Mouse (Mus musculus) layer of hippocampus, adult 2 months (tissue): Measurements from ENCODE around the gene Pum2. TPM values are rescaled to one million over a fixed set of nuclear protein-coding genes. Genes with fewer than 3 reads are reported as not detected.
"Not testable (repeated sequence)": the region's sequence is repeated elsewhere in the genome, so short reads cannot be mapped to it uniquely, and the experiment has no call there.

Experiments
- DNase-seq, 2 experiments: peaks; one replicate each; pipeline ENCODE4 v3.0.0; 2022; ENCODE audit warnings: low spot score in 2 of 2
- H3K27ac ChIP-seq: fragments of 200-600 bp; 2 replicates; pipeline ENCODE4 v1.8.1; 2022
- H3K4me3 ChIP-seq: fragments of 200-600 bp; 2 replicates; pipeline ENCODE4 v1.8.1; 2022; ENCODE audit warnings: mild to moderate bottlenecking
- CTCF ChIP-seq: fragments of 200-600 bp; conservative IDR thresholded peaks from 2 replicates; pipeline ENCODE4 v1.8.1; 2022; ENCODE audit warnings: antibody characterized with exemption, mild to moderate bottlenecking, moderate library complexity
- total RNA-seq, 2 experiments: library from RNA; stranded (reverse); gene quantifications; 2 replicates each; pipeline ENCODE4 v1.2.3; 2021

Pum2 gene
- total RNA-seq, 2 experiments from 2014 or later = 186 to 195 TPM

GRCm38 (mm10) chr12:8674891-8675341, 982 bp downstream of the Pum2 start:
- no peak for TF ChIP-seq CTCF
- Histone ChIP-seq H3K4me3 (peak overlapping the region; percentile 90), H3K27ac (peak overlapping the region; percentile 98)
- no peak for DNase-seq

DNA sequence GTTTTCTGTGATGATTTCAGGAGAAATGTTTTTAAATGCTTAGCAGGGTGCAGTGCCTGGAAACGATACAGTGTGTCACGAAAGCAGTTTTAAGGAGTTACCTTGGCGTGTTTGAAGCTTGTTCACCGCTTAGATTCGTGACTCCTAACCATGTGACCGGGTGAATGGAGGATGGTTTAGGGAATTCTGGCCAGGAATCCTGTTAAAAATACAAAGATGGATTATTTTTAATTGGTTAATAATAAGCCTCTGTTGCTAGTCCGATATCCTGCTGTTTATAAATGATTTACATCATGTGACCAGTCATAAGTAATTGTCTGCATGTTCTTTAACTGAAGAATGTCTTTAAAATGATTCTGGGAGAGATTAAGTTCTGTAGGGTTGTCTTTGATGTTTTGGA, 1.4 kb downstream of the Pum2 start:
- DNase-seq = no peak
- Histone ChIP-seq H3K27ac (peak overlapping the region; percentile 98; the same call in 1 of the 2 replicates), H3K4me3 (peak overlapping the region; percentile 90)
- no peak for TF ChIP-seq CTCF

GRCm38 (mm10) chr12:8676341-8676740, 2.4 kb downstream of the Pum2 start:
- no peak for DNase-seq
- no peak for TF ChIP-seq CTCF
- no peak overlapping the region for H3K27ac ChIP-seq
- H3K4me3 ChIP-seq = no peak overlapping the region

- no peak for TF ChIP-seq CTCF
- no peak overlapping the region for H3K4me3 ChIP-seq
- no peak overlapping the region for H3K27ac ChIP-seq
- no peak for DNase-seq
Measured at GRCm38 (mm10) chr12:8677926-8678325, 4.0 kb downstream of the Pum2 start.

DNA sequence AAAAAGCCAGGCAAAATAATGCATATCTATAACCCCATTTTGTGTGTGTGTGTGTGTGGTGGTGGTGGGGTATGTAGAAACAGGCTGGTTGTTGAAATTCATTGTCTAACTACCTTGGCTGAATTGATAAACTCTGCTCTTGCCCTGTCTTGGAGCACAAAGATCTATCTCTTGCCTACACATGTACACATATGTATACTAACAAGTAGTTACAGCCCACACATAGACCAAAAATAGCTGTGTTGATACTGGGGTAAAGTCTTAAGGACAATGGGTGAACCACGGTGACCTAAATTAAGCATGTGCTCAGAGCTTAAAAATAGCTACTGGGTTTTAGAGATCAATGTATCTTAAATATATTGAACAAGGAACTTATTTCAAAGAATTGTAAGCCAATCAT, 10.3 kb downstream of the Pum2 start:
- TF ChIP-seq CTCF = no peak
- no peak overlapping the region for H3K27ac ChIP-seq
- H3K4me3 ChIP-seq = no peak overlapping the region
- DNase-seq = no peak

GRCm38 (mm10) chr12:8685036-8685435, 11.1 kb downstream of the Pum2 start:
- TF ChIP-seq CTCF = no peak
- Histone ChIP-seq H3K4me3 (no peak overlapping the region), H3K27ac (no peak overlapping the region)
- DNase-seq = no peak

DNA sequence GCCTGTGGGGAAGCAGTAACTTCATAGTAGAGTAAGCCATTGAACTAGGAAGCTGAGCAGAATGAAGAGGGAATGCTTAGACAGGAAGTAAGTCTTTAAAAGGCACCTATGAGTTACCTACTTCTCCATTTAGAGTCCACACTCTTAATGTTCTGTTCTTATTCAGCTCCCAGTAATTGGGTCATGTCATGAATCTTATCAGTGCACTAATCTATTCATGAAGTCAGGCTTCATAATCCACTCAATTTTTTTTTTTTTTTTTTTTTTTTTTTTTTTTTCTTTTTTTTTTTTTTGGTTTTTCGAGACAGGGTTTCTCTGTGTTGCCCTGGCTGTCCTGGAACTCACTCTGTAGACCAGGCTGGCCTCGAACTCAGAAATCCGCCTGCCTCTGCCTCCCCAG, 15.9 kb downstream of the Pum2 start:
- H3K27ac ChIP-seq, H3K4me3 ChIP-seq, DNase-seq: not testable (repeated sequence)

DNA sequence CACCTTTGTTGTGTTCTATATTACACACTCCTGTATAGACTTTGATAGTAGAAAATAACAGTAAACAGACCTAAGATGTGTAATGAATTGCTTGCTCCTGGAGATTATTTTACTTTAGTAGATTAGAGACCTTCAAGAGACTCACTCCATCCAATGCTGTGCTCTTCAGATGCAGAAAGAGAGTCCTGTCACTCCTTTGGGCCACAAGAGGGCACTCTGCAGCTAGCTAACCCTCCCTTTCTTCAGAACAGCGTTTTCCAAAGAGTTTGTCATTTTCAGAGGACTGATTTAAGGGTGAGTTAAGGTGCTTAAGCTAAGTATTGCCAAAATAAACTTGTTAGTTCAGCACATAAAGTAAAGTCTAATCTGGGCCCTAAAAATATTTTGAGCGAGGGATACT, 25.0 kb downstream of the Pum2 start:
- DNase-seq = peak in 1 of 2 experiments; percentile 26
- no peak overlapping the region for H3K4me3 ChIP-seq
- peak; percentile 91 for TF ChIP-seq CTCF
- H3K27ac ChIP-seq = no peak overlapping the region

GRCm38 (mm10) chr12:8703988-8704387, 30.1 kb downstream of the Pum2 start:
- Histone ChIP-seq H3K27ac (no peak overlapping the region), H3K4me3 (no peak overlapping the region)
- DNase-seq = no peak
- no peak for TF ChIP-seq CTCF

DNA sequence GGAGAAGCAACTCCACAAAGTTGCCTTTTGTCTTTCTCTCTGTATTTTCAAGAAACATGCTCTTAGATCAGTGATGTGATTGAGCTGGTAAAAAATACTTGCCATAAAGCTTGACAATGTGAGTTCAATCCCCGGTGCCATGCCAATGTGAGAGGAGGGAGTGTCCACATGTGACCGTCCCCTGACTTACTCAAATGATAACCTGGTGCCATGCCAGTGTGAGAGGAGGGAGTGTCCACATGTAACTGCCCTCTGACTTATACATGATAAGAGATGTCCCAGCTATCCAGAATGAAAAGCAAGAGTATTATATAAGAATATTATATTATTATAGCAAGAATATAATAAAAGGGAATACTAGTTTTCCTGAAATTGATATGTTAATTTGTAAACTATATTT, 34.9 kb downstream of the Pum2 start:
- TF ChIP-seq CTCF = no peak
- no peak for DNase-seq

DNA sequence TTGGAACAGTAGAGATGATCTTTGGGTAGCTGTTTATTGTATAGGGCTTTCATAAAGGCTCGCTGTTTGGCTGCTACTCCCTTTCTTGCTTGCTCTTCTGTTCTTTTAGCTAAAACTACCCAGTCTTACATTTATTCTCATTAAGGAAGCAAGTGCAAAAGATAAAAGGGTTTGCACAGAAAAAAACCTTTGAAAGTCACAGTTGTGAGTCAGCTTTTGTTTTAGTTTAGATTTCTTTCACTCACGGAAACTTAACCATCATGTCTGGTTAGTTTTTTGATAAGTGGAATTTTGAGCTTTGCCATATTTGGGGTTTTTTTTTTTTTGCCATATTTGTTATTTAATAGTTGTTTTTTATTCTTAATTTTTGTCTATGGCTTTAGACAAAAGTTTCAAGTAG, 38.7 kb downstream of the Pum2 start:
- no peak overlapping the region for H3K27ac ChIP-seq
- DNase-seq = no peak
- TF ChIP-seq CTCF = no peak
- H3K4me3 ChIP-seq = no peak overlapping the region

More for the DNA sequence above, 34.9 kb downstream of the Pum2 start:
- Histone ChIP-seq H3K4me3 (no peak overlapping the region), H3K27ac (no peak overlapping the region)

GRCm38 (mm10) chr12:8716093-8716492, 42.2 kb downstream of the Pum2 start:
- Histone ChIP-seq H3K27ac (no peak overlapping the region), H3K4me3 (no peak overlapping the region)
- DNase-seq = no peak
- no peak for TF ChIP-seq CTCF

GRCm38 (mm10) chr12:8726890-8727289, 53.0 kb downstream of the Pum2 start:
- H3K27ac ChIP-seq = no peak overlapping the region
- no peak for DNase-seq
- no peak overlapping the region for H3K4me3 ChIP-seq
- TF ChIP-seq CTCF = peak; percentile 47

- TF ChIP-seq CTCF = no peak
- no peak for DNase-seq
Measured at GRCm38 (mm10) chr12:8728739-8729138, 54.8 kb downstream of the Pum2 start.

DNA sequence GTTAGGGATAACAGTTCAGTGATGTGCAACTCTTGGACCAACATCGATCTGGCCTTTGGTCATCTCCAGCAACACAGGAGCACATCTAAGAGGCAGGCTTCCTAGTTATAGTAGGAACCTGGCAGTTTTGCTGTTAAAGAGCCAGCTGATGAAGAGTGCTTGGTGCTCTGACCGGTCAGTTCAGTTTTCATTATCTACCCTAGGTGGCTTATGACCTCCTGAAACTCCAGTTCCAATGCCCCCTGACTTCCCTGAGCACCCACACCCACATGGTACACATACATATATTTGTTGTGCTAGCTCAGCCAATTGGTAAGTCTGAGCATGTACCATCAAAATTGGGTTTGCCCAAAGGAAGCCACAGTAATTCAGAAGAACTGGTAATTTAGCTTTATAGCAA, 79.7 kb downstream of the Pum2 start:
- no peak for TF ChIP-seq CTCF
- H3K4me3 ChIP-seq = no peak overlapping the region
- DNase-seq = no peak
- H3K27ac ChIP-seq = no peak overlapping the region

More at GRCm38 (mm10) chr12:8728739-8729138, 54.8 kb downstream of the Pum2 start:
- Histone ChIP-seq H3K27ac (no peak overlapping the region), H3K4me3 (no peak overlapping the region)
